Comparison of ENCODE assay signal across 38 mouse cellular contexts in the genomic region with DNA sequence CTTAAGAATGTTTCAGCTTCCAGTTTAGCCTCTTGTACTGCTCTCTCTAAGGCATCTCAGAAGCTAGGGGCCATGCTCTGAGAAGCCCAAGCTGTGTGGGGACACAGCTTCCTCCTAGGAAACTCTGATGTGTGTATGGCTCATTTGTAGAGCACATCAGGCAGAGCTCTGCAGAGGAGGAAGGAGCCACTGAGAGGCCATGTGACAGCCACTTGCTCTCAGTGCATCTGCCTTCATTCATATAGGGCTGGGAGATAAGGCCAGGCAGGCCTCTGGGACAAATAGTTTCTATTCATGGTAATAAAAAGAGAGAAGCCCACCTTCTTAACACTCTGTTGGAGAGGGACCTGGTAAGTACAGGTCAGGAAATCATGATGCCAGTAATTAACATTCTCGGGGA. TPM values are rescaled to one million over a fixed set of nuclear protein-coding genes. Genes with fewer than 3 reads are reported as not detected.
"Had no signal": no experiment of that assay in that cellular context is flagged by ENCODE, and none has a peak within 500 bp of the region (broad histone marks: within the 10 kb centered on the region; RNA-seq: fewer than 3 reads in every experiment).

No protein-coding gene starts in this region.

- H3K4me3 ChIP-seq: gastrocnemius, adult 2 months; heart, embryonic 13.5 days; heart, embryonic 15.5 days; hindbrain, embryonic 10.5 days; hindbrain, embryonic 12.5 days; intestine, embryonic 15.5 days; layer of hippocampus, adult 2 months; left cerebral cortex, adult 2 months; limb, embryonic 10.5 days; limb, embryonic 12.5 days had no signal

- H3K9ac ChIP-seq: heart, embryonic 13.5 days; heart, embryonic 15.5 days; hindbrain, embryonic 12.5 days; hindbrain, embryonic 14.5 days; intestine, embryonic 15.5 days; limb, embryonic 12.5 days had no signal

- H3K4me1 ChIP-seq: hindbrain, embryonic 10.5 days; hindbrain, embryonic 12.5 days; intestine, embryonic 15.5 days; limb, embryonic 10.5 days; limb, embryonic 12.5 days had no signal

- DNase-seq: gastrocnemius, adult 2 months; gastrocnemius, postnatal 10 days; gastrocnemius, postnatal 25 days; heart, postnatal 14 days; heart, postnatal 4 days; kidney, adult 18-20 months; kidney, adult 8-10 months; kidney, postnatal 10 days; kidney, postnatal 25 days; kidney, postnatal 4 days; liver had no signal

- H3K27ac ChIP-seq: gastrocnemius, adult 2 months; heart, embryonic 13.5 days; heart, embryonic 15.5 days; hindbrain, embryonic 10.5 days; hindbrain, embryonic 12.5 days; hindbrain, embryonic 14.5 days; intestine, embryonic 15.5 days; layer of hippocampus, adult 2 months; left cerebral cortex, adult 2 months; limb, embryonic 10.5 days; limb, embryonic 12.5 days had no signal

- H3K9me3 ChIP-seq: heart, embryonic 15.5 days; hindbrain, embryonic 10.5 days; hindbrain, embryonic 12.5 days; intestine, embryonic 15.5 days; limb, embryonic 10.5 days had no signal

- ATAC-seq: hindbrain, embryonic 16.5 days; inflammation-experienced regulatory T-cells, adult 6 months; intestine, embryonic 15.5 days; intestine, postnatal 0 days had no signal

- H3K27me3 ChIP-seq: heart, embryonic 13.5 days; heart, embryonic 15.5 days; hindbrain, embryonic 12.5 days; intestine, embryonic 15.5 days; limb, embryonic 12.5 days had no signal

- H3K36me3 ChIP-seq: heart, embryonic 13.5 days; heart, embryonic 15.5 days; hindbrain, embryonic 10.5 days; hindbrain, embryonic 12.5 days; intestine, embryonic 15.5 days; limb, embryonic 10.5 days; limb, embryonic 12.5 days had no signal

RNA-seq across cellular contexts. Expression of gene S100a2, which starts 4.4 kb away (rescaled TPM):
- total RNA-seq: gastrocnemius, adult 2 months; gastrocnemius, postnatal 10 days; gastrocnemius, postnatal 25 days; gastrocnemius, postnatal 4 days; granulocyte monocyte progenitor cell, adult 5-6 weeks; heart, adult 8-10 months; heart, postnatal 14 days; heart, postnatal 4 days; layer of hippocampus, adult 2 months; layer of hippocampus, postnatal 10 days; layer of hippocampus, postnatal 25 days; left cerebral cortex, adult 2 months; left cerebral cortex, postnatal 14 days; left cerebral cortex, postnatal 36 days had no signal
- polyA plus RNA-seq: frontal cortex, adult 2 months; heart, embryonic 11.5 days; heart, embryonic 13.5 days; heart, embryonic 15.5 days; heart, postnatal 0 days; hindbrain, embryonic 10.5 days; hindbrain, embryonic 12.5 days; hindbrain, embryonic 14.5 days; hindbrain, embryonic 16.5 days; intestine, embryonic 15.5 days; intestine, postnatal 0 days; kidney, embryonic 14.5 days; kidney, embryonic 16.5 days; limb, embryonic 10.5 days; limb, embryonic 12.5 days; limb, embryonic 14.5 days; liver, embryonic 11.5 days had no signal

RNA-seq across cellular contexts. Expression of gene Gm42674, which starts 7.2 kb away (rescaled TPM):
- total RNA-seq: gastrocnemius, adult 2 months; gastrocnemius, postnatal 10 days; gastrocnemius, postnatal 25 days; gastrocnemius, postnatal 4 days; granulocyte monocyte progenitor cell, adult 5-6 weeks; heart, adult 8-10 months; heart, postnatal 14 days; heart, postnatal 4 days; layer of hippocampus, adult 2 months; layer of hippocampus, postnatal 10 days; layer of hippocampus, postnatal 25 days; left cerebral cortex, adult 2 months; left cerebral cortex, postnatal 14 days; left cerebral cortex, postnatal 36 days had no signal
- polyA plus RNA-seq: frontal cortex, adult 2 months; heart, embryonic 11.5 days; heart, embryonic 13.5 days; heart, embryonic 15.5 days; heart, postnatal 0 days; hindbrain, embryonic 10.5 days; hindbrain, embryonic 12.5 days; hindbrain, embryonic 14.5 days; inflammation-experienced regulatory T-cells, adult 6 months; intestine, embryonic 15.5 days; intestine, postnatal 0 days; kidney, embryonic 14.5 days; kidney, embryonic 16.5 days; limb, embryonic 10.5 days; limb, embryonic 12.5 days; limb, embryonic 14.5 days; liver, embryonic 11.5 days had no signal

RNA-seq across cellular contexts. Expression of gene S100a4, which starts 9.1 kb away (rescaled TPM):
- polyA plus RNA-seq: hindbrain, embryonic 10.5 days had no signal

RNA-seq across cellular contexts. Expression of gene S100a5, which starts 13.9 kb away (rescaled TPM):
- total RNA-seq: gastrocnemius, postnatal 10 days; gastrocnemius, postnatal 25 days; gastrocnemius, postnatal 4 days; granulocyte monocyte progenitor cell, adult 5-6 weeks; heart, adult 8-10 months; heart, postnatal 14 days; heart, postnatal 4 days; layer of hippocampus, adult 2 months; layer of hippocampus, postnatal 10 days; layer of hippocampus, postnatal 25 days; left cerebral cortex, adult 2 months; left cerebral cortex, postnatal 14 days; left cerebral cortex, postnatal 36 days had no signal
- polyA plus RNA-seq: heart, embryonic 11.5 days; heart, embryonic 13.5 days; heart, embryonic 15.5 days; heart, postnatal 0 days; hindbrain, embryonic 10.5 days; hindbrain, embryonic 12.5 days; hindbrain, embryonic 14.5 days; hindbrain, embryonic 16.5 days; inflammation-experienced regulatory T-cells, adult 6 months; kidney, embryonic 14.5 days; limb, embryonic 10.5 days; limb, embryonic 12.5 days; limb, embryonic 14.5 days; liver, embryonic 11.5 days had no signal
